In the genomic region with DNA sequence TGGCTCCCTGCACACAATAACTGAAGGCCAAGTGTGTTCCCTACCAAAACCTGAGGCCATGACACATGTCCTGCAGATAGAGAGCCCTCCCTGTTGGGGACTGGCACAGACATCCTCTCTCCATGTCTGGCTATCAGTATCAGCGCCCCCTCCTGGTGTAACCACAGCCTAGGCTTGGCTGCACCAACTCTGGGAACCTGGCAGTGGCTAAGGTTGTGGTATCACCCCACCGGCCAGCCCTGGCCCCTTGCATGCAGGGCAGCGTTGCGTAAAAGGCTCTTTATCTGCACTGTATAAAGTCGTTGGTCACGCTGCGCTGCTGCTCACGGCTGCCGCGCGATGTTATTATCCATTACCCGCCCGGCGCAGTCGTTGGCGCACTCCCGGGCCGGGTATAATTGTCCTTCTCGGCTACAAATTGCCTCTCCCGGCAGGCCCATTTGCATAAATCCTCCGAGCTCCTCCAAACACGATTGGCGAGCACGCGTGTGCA, we compare ENCODE assay signal across 9 mouse cellular contexts. TPM values are rescaled to one million over a fixed set of nuclear protein-coding genes. Genes with fewer than 3 reads are reported as not detected.
A peak's percentile ranks its signal among the peaks of the same experiment; 100 is the strongest.
DNase-seq lines count a peak whose midpoint lies in the region; ATAC-seq and TF ChIP-seq lines count a peak whose summit lies in the region.
"Had no signal": no experiment of that assay in that cellular context is flagged by ENCODE, and none has a peak within 500 bp of the region (broad histone marks: within the 10 kb centered on the region; RNA-seq: fewer than 3 reads in every experiment).

No protein-coding gene starts in this region.

- peak; percentile 71 for DNase-seq in 416B (ENCODE audit: low read depth)
- DNase-seq in cerebellum, adult 18-20 months: peak; percentile 76 to 81
- DNase-seq in lung, postnatal 36 days: peak; percentile 74
- DNase-seq in splenic B cell, adult 2 months (ENCODE audit: low read depth, low spot score): peak; percentile 13
- no peak for DNase-seq in frontal cortex, postnatal 36 days (ENCODE audit: low spot score in 2 of 2)

- H3K4me1 ChIP-seq in E14TG2a.4 (replicated peaks; ENCODE audit: low read depth, low read length): peaks cover 57% of the 10 kb centered on the region
- H3K4me1 ChIP-seq in forebrain, embryonic 16.5 days (replicated peaks; ENCODE audit: control insufficient read depth, insufficient read depth, low read length): peaks cover 15% of the 10 kb centered on the region
- H3K4me1 ChIP-seq in kidney, embryonic 15.5 days: peaks cover 41% of the 10 kb centered on the region

- TF ChIP-seq CTCF in E14TG2a.4 (conservative IDR thresholded peaks at IDR 0.05; ENCODE audit: low read length): peak; percentile 77

- H3K9me3 ChIP-seq in E14TG2a.4 (ENCODE audit: low read length): no peaks in the 10 kb centered on the region
- H3K9me3 ChIP-seq in forebrain, embryonic 16.5 days (ENCODE audit: control insufficient read depth, low read length): no peaks in the 10 kb centered on the region
- no peaks in the 10 kb centered on the region for H3K9me3 ChIP-seq in kidney, embryonic 15.5 days (replicated peaks)
- H3K9me3 ChIP-seq: heart, embryonic 13.5 days had no signal

- H3K36me3 ChIP-seq in E14TG2a.4 (ENCODE audit: insufficient read depth, low read length): peaks cover 100% of the 10 kb centered on the region
- peaks cover 22% of the 10 kb centered on the region for H3K36me3 ChIP-seq in forebrain, embryonic 16.5 days (ENCODE audit: control insufficient read depth, insufficient read depth)
- peaks cover 95% of the 10 kb centered on the region for H3K36me3 ChIP-seq in kidney, embryonic 15.5 days
- no peaks in the 10 kb centered on the region for H3K36me3 ChIP-seq in splenic B cell, adult 2 months (ENCODE audit: control insufficient read depth, insufficient read depth, low read length, poor library complexity, severe bottlenecking)

- H3K4me3 ChIP-seq in E14TG2a.4 (replicated peaks; ENCODE audit: low read length): 0 out of 2 replicates have a peak overlapping the region, but pooled peaks have one; percentile 13
- H3K4me3 ChIP-seq in forebrain, embryonic 16.5 days (replicated peaks; ENCODE audit: low read length): no peak overlapping the region
- H3K4me3 ChIP-seq in kidney, embryonic 15.5 days (replicated peaks): no peak overlapping the region
- H3K4me3 ChIP-seq: heart, embryonic 13.5 days had no signal

- peak; percentile 83 for ATAC-seq in forebrain, embryonic 16.5 days
- ATAC-seq in kidney, embryonic 15.5 days (replicated peaks; ENCODE audit: low FRiP score): peak; percentile 55

- peak overlapping the region; percentile 10; the same call in 1 of the 2 replicates for H3K4me2 ChIP-seq in forebrain, embryonic 16.5 days (ENCODE audit: low read length)
- no peak overlapping the region for H3K4me2 ChIP-seq in kidney, embryonic 15.5 days
- H3K4me2 ChIP-seq: heart, embryonic 13.5 days had no signal

- 20% methylated on average over 25 of the region's 25 CpGs for WGBS in forebrain, embryonic 16.5 days
- WGBS in kidney, embryonic 15.5 days: 48% methylated on average over 25 of the region's 25 CpGs

- no peaks in the 10 kb centered on the region for H3K27me3 ChIP-seq in E14TG2a.4 (ENCODE audit: insufficient read depth, low read length)
- H3K27me3 ChIP-seq in forebrain, embryonic 16.5 days (replicated peaks; ENCODE audit: control insufficient read depth, insufficient read depth, low read length): no peaks in the 10 kb centered on the region
- no peaks in the 10 kb centered on the region for H3K27me3 ChIP-seq in kidney, embryonic 15.5 days
- H3K27me3 ChIP-seq in splenic B cell, adult 2 months (ENCODE audit: control insufficient read depth, insufficient read depth, low read length, poor library complexity, severe bottlenecking): no peaks in the 10 kb centered on the region
- H3K27me3 ChIP-seq: heart, embryonic 13.5 days had no signal

- H3K27ac ChIP-seq in forebrain, embryonic 16.5 days (ENCODE audit: low read length): peak overlapping the region; percentile 60
- peak overlapping the region; percentile 42; the same call in 1 of the 2 replicates for H3K27ac ChIP-seq in kidney, embryonic 15.5 days

- H3K9ac ChIP-seq in forebrain, embryonic 16.5 days (replicated peaks; ENCODE audit: low read depth, low read length): no peak overlapping the region; the same call in 1 of the 2 replicates
- no peak overlapping the region for H3K9ac ChIP-seq in kidney, embryonic 15.5 days

RNA-seq across cellular contexts. Expression of a gene that starts 47.6 kb away (rescaled TPM):
- polyA plus RNA-seq in forebrain, embryonic 16.5 days (2015; fragmentation: Nextera tagmentation; extraction: Ambion mirVana): 14.5 and 14.8 TPM in 2 replicates
- polyA plus RNA-seq in kidney, embryonic 15.5 days (2015; fragmentation: Nextera tagmentation; extraction: Ambion mirVana): 11.8 and 14.1 TPM in 2 replicates

Comparison
In these comparisons a context has a peak if more than half of its experiments do, and no peak if none do; other contexts are left out.
1. DNase-seq: peak in 416B (single experiment), cerebellum, adult 18-20 months (2 of 2), lung, postnatal 36 days (single experiment) and splenic B cell, adult 2 months (single experiment); none in frontal cortex, postnatal 36 days (0 of 2).